18 mouse cellular contexts compared by ENCODE assay signal in genomic region chr12:52471621-52472020, GRCm38 (mm10).
"Had no signal": no experiment of that assay in that cellular context is flagged by ENCODE, and none has a peak within 500 bp of the region (broad histone marks: within the 10 kb centered on the region; RNA-seq: fewer than 3 reads in every experiment).

No protein-coding gene starts in this region.

- H3K4me3 ChIP-seq: midbrain, embryonic 10.5 days; midbrain, embryonic 12.5 days; myocyte; neural tube, embryonic 13.5 days; neural tube, embryonic 15.5 days had no signal

- H3K27me3 ChIP-seq: midbrain, embryonic 12.5 days; neural tube, embryonic 13.5 days; neural tube, embryonic 15.5 days had no signal

- H3K4me2 ChIP-seq: lung, embryonic 14.5 days; midbrain, embryonic 12.5 days; neural tube, embryonic 13.5 days; neural tube, embryonic 15.5 days had no signal

- DNase-seq: lung, embryonic 14.5 days; lung, postnatal 10 days; lung, postnatal 4 days; midbrain, embryonic 14.5 days; retina, postnatal 1 day; right cerebral cortex, adult 18-20 months; right cerebral cortex, postnatal 25 days; right cerebral cortex, postnatal 4 days; spleen, adult 18-20 months; thymus, adult 18-20 months; thymus, postnatal 14 days; thymus, postnatal 36 days had no signal

- ATAC-seq: midbrain, embryonic 16.5 days had no signal

- H3K36me3 ChIP-seq: midbrain, embryonic 10.5 days; midbrain, embryonic 12.5 days; neural tube, embryonic 13.5 days; neural tube, embryonic 15.5 days had no signal

- H3K4me1 ChIP-seq: neural tube, embryonic 15.5 days had no signal

- H3K27ac ChIP-seq: midbrain, embryonic 10.5 days; midbrain, embryonic 12.5 days; neural tube, embryonic 13.5 days; neural tube, embryonic 15.5 days had no signal

- H3K9ac ChIP-seq: lung, embryonic 14.5 days; midbrain, embryonic 12.5 days; neural tube, embryonic 13.5 days; neural tube, embryonic 15.5 days had no signal

- H3K9me3 ChIP-seq: midbrain, embryonic 10.5 days; midbrain, embryonic 12.5 days; neural tube, embryonic 13.5 days; neural tube, embryonic 15.5 days had no signal
